Comparison of ENCODE assay signal across 8 mouse cellular contexts in the genomic region with DNA sequence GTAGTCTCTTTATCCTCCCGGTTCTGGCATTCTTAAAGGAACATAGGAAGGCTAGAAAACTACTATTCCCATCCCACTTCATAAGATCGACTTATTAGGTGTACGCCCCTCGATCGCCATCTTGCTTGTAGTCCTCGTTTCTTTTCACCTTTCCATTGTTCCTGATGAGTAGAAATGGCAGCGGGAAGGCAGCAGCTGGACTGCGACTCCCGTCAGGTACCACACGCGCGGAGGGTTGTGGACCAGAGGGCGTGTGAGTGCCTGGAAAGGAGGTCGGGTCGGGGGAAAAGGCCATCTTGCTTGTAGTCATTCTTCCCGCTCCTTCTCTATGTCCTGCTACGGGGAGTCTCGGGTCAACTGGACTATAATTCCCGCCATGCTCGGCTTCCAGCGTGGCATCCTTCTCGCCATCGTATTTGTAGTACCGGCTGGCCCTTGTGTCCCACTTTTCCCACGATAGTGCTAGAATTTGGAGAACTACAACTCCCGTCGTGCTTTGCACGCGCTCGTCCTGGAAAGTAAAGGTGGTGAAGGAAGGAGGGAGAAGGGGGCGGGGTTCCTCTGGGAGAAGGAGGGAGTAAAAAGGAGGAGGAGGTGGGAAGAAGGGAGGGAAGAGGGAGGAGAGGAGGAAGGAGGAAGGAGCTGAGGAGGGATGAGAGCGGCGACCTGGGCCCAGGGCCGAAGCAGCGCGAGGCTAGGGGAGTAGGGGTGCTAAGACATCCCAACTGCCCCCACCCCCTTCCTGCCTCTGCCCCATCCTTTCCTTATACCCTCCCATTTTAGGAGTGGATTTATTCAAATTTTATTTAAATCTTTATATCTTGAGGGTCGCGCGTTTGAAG. TPM values are rescaled to one million over a fixed set of nuclear protein-coding genes. Genes with fewer than 3 reads are reported as not detected.
DNase-seq lines count a peak whose midpoint lies in the region; ATAC-seq and TF ChIP-seq lines count a peak whose summit lies in the region.

No protein-coding gene starts in this region.

- peak overlapping the region; percentile 32 for H3K4me3 ChIP-seq in cortical plate, adult 2 months (ENCODE audit: insufficient read depth, low read length)
- peak overlapping the region; percentile 99 for H3K4me3 ChIP-seq in megakaryocyte, embryonic 14.5 days (replicated peaks)

- DNase-seq in gastrocnemius, adult 8-10 months (ENCODE audit: low spot score in 2 of 2), result peak; percentile 94 to 96
- peak; percentile 99 for DNase-seq in hindlimb bud, embryonic 11.5 days (ENCODE audit: extremely low spot score, low read depth, low spot score)
- DNase-seq in left cerebral cortex, adult 8-10 months (ENCODE audit: low spot score in 2 of 2), result peak; percentile 91 to 100
- DNase-seq in right cerebral cortex, postnatal 14 days, result peak; percentile 90
- peak; percentile 94 to 97 for DNase-seq in urinary bladder, postnatal 36 days (ENCODE audit: low spot score in 2 of 2)

- peaks cover 37% of the 10 kb centered on the region for H3K36me3 ChIP-seq in megakaryocyte, embryonic 14.5 days (replicated peaks; ENCODE audit: low read length)

- peak; percentile 40 for ATAC-seq in activated CD4-positive, CD25-positive, alpha-beta regulatory T cell, adult 4 months

- H3K9me3 ChIP-seq in megakaryocyte, embryonic 14.5 days, result peaks cover 2% of the 10 kb centered on the region

- no peak for TF ChIP-seq CTCF in cortical plate, adult 2 months (IDR thresholded peaks at IDR 0.05; ENCODE audit: extremely low read depth, insufficient read depth, low read length)

- peak; percentile 89 for TF ChIP-seq POLR2A in cortical plate, adult 2 months (IDR thresholded peaks at IDR 0.05; ENCODE audit: extremely low read depth, insufficient read depth, low read length)

- no peaks in the 10 kb centered on the region for H3K4me1 ChIP-seq in cortical plate, adult 2 months (ENCODE audit: control insufficient read depth, insufficient read depth, low read length)
- H3K4me1 ChIP-seq in megakaryocyte, embryonic 14.5 days, result peaks cover 31% of the 10 kb centered on the region

- peaks cover 3% of the 10 kb centered on the region for H3K27me3 ChIP-seq in megakaryocyte, embryonic 14.5 days (replicated peaks)

- no peak overlapping the region for H3K27ac ChIP-seq in cortical plate, adult 2 months (ENCODE audit: insufficient read depth, low read length)

RNA-seq across cellular contexts. Expression of gene Fbxl19, which starts 1.5 kb away (rescaled TPM):
- polyA plus RNA-seq in activated CD4-positive, CD25-positive, alpha-beta regulatory T cell, adult 4 months (2017; shearing (Covaris generic)), result under 1 TPM; 0.36 to 0.83 TPM
- 59.2 and 60.7 TPM in 2 replicates for polyA plus RNA-seq in cortical plate, adult 2 months (2012; rRNA removed)
- 1 to 10 TPM in 2 of 4 experiments, under 1 TPM in 2; 0.92 to 1.6 (median 1.1) TPM for total RNA-seq in gastrocnemius, adult 8-10 months (2022)
- total RNA-seq in left cerebral cortex, adult 8-10 months (2022), result 10 to 100 TPM; 59.3 to 68.5 (median 63.5) TPM
- polyA plus RNA-seq in megakaryocyte, embryonic 14.5 days (2012; ENCODE audit: insufficient read depth, low replicate concordance), result 54.6 and 102 TPM in 2 replicates

RNA-seq across cellular contexts. Expression of gene Ctf2, which starts 13.9 kb away (rescaled TPM):
- polyA plus RNA-seq in activated CD4-positive, CD25-positive, alpha-beta regulatory T cell, adult 4 months (2017; shearing (Covaris generic)), result not detected
- polyA plus RNA-seq in cortical plate, adult 2 months (2012; rRNA removed), result not detected in 2 replicates
- not detected for total RNA-seq in gastrocnemius, adult 8-10 months (2022)
- not detected for total RNA-seq in left cerebral cortex, adult 8-10 months (2022)
- not detected in 2 replicates for polyA plus RNA-seq in megakaryocyte, embryonic 14.5 days (2012; ENCODE audit: insufficient read depth, low replicate concordance)

RNA-seq across cellular contexts. Expression of gene Orai3, which starts 23.7 kb away (rescaled TPM):
- 10 to 100 TPM; 11.3 to 12.2 TPM for polyA plus RNA-seq in activated CD4-positive, CD25-positive, alpha-beta regulatory T cell, adult 4 months (2017; shearing (Covaris generic))
- polyA plus RNA-seq in cortical plate, adult 2 months (2012; rRNA removed), result 24.6 and 25.0 TPM in 2 replicates
- total RNA-seq in gastrocnemius, adult 8-10 months (2022), result 10 to 100 TPM; 12.2 to 13.6 (median 12.9) TPM
- total RNA-seq in left cerebral cortex, adult 8-10 months (2022), result 10 to 100 TPM; 18.0 to 22.2 (median 19.5) TPM
- 27.3 and 62.4 TPM in 2 replicates for polyA plus RNA-seq in megakaryocyte, embryonic 14.5 days (2012; ENCODE audit: insufficient read depth, low replicate concordance)

RNA-seq across cellular contexts. Expression of gene Setd1a, which starts 30.6 kb away (rescaled TPM):
- polyA plus RNA-seq in activated CD4-positive, CD25-positive, alpha-beta regulatory T cell, adult 4 months (2017; shearing (Covaris generic)), result 1 to 10 TPM; 6.3 to 7.4 TPM
- 15.7 and 16.4 TPM in 2 replicates for polyA plus RNA-seq in cortical plate, adult 2 months (2012; rRNA removed)
- 10 to 100 TPM; 16.4 to 22.8 (median 18.6) TPM for total RNA-seq in gastrocnemius, adult 8-10 months (2022)
- 10 to 100 TPM; 44.7 to 48.4 (median 46.9) TPM for total RNA-seq in left cerebral cortex, adult 8-10 months (2022)
- 32.9 and 47.6 TPM in 2 replicates for polyA plus RNA-seq in megakaryocyte, embryonic 14.5 days (2012; ENCODE audit: insufficient read depth, low replicate concordance)

RNA-seq across cellular contexts. Expression of gene Ctf1, which starts 33.3 kb away (rescaled TPM):
- polyA plus RNA-seq in activated CD4-positive, CD25-positive, alpha-beta regulatory T cell, adult 4 months (2017; shearing (Covaris generic)), result not detected
- polyA plus RNA-seq in cortical plate, adult 2 months (2012; rRNA removed), result 7.1 and 7.5 TPM in 2 replicates
- total RNA-seq in gastrocnemius, adult 8-10 months (2022), result 10 to 100 TPM; 15.2 to 20.3 (median 17.1) TPM
- 1 to 10 TPM; 3.1 to 6.9 (median 4.2) TPM for total RNA-seq in left cerebral cortex, adult 8-10 months (2022)
- polyA plus RNA-seq in megakaryocyte, embryonic 14.5 days (2012; ENCODE audit: insufficient read depth, low replicate concordance), result not detected in 2 replicates

Comparison
In these comparisons a context has a peak if more than half of its experiments do, and no peak if none do; other contexts are left out.
1. RNA of gene Fbxl19, which starts 1.5 kb away (polyA plus RNA-seq): 59.2 to 60.7 TPM in cortical plate, adult 2 months and 54.6 to 102 TPM in megakaryocyte, embryonic 14.5 days; 0.36 to 0.83 TPM in activated CD4-positive, CD25-positive, alpha-beta regulatory T cell, adult 4 months; every median in the first group is over 10 times any median in the second.
2. Peak in every context shown above with its lines, with median percentiles within 50 percentile points of each other: DNase-seq.